Mouse (Mus musculus) midbrain, embryonic 13.5 days (tissue): ENCODE measurements around the gene Panx2. TPM values are rescaled to one million over a fixed set of nuclear protein-coding genes. Genes with fewer than 3 reads are reported as not detected.

Source experiments
- ATAC-seq: fragments of 200-750 bp; cut with Nextera tagmentation; 2 replicates; pipeline ENCODE4 v1.8.0; 2017; ENCODE audit warnings: mild to moderate bottlenecking, moderate TSS enrichment, moderate library complexity
- H3K27ac ChIP-seq: fragments of 300-500 bp; sonication (generic); 2 replicates; pipeline ENCODE4 v1.5.1; 2015; ENCODE audit warnings: inconsistent platforms, mild to moderate bottlenecking, moderate library complexity
- H3K27me3 ChIP-seq: fragments of 300-500 bp; sonication (generic); 2 replicates; pipeline ENCODE4 v1.6.1; 2015; ENCODE audit warnings: mild to moderate bottlenecking, inconsistent platforms
- H3K36me3 ChIP-seq: fragments of 300-500 bp; sonication (generic); 2 replicates; pipeline ENCODE4 v1.6.1; 2015; ENCODE audit warnings: mild to moderate bottlenecking, inconsistent platforms
- H3K4me1 ChIP-seq: fragments of 300-500 bp; sonication (generic); replicated peaks from 2 replicates; pipeline ENCODE4 v1.6.1; 2015; ENCODE audit warnings: inconsistent platforms
- H3K4me2 ChIP-seq: fragments of 300-500 bp; sonication (generic); replicated peaks from 2 replicates; pipeline ENCODE4 v1.6.1; 2015; ENCODE audit warnings: moderate library complexity, mild to moderate bottlenecking, inconsistent platforms
- H3K4me3 ChIP-seq: fragments of 300-500 bp; sonication (generic); replicated peaks from 2 replicates; pipeline ENCODE4 v1.5.1; 2015; ENCODE audit warnings: mild to moderate bottlenecking, inconsistent platforms
- H3K9ac ChIP-seq: fragments of 300-500 bp; sonication (generic); replicated peaks from 2 replicates; pipeline ENCODE4 v1.6.1; 2015; ENCODE audit warnings: mild to moderate bottlenecking, inconsistent platforms
- H3K9me3 ChIP-seq: fragments of 300-500 bp; sonication (generic); 2 replicates; pipeline ENCODE4 v1.6.1; 2016; ENCODE audit warnings: mild to moderate bottlenecking, inconsistent platforms
- WGBS: fragments of 180-500 bp; shearing (Covaris S2); methylation state at CpG from one replicate; pipeline ENCODE4 v1.1.7; 2015; 5-methylcytosine and 5-hydroxymethylcytosine counted together
- polyA plus RNA-seq: library from polyadenylated mRNA; unstranded; fragments of >200 nt; fragmentation: Nextera tagmentation; extraction: Ambion mirVana; gene quantifications from 2 replicates; pipeline ENCODE4 v1.2.1, GENCODE M21; 2015

Panx2 gene
- 4.1 and 4.5 TPM in 2 replicates for polyA plus RNA-seq

DNA sequence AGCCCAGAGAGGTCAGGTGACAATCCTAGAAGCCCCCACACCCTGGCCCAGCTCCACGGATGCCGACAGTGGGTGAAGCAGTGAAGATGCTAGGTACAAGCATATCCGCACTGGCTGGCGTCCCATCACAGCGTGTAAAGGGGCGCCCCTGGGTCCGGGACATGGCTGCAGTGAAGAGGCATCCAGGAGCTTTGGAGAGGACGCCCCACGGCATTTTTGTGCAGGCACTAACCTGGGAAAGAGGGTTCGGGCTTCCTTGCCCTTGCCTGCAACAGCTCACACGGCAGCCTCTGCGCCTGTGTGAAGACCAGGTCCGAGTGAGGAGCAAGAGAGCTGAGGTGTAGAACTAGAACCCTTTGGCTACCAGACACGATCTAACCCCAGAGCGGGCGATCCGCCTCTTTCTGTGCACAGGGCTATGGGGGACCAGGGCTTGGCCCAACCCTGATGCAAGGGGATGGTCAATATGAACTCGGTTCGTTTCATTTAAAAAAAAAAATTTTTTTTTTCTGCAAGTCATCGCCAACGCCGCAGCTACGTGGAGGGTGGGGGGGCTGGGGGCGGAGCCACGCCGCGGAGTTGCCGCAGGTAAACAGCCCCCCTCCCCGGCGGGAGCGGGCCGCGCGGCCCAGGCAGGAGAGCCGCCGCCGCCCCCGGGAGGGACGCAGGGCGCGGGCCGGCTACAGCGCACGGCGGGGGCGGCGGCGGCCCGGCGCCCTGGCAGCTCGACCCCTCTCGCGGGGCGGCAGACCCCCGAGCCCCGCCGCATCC, at the start of gene Panx2:
TSS of gene Panx2 (plus strand) at position 574 of the 771 bp plus-strand sequence.
- Histone ChIP-seq H3K4me2 (peak within 1 kb of the TSS; percentile 91), H3K4me1 (peaks cover 19% of the 10 kb centered on the region), H3K36me3 (no peaks in the 10 kb centered on the region), H3K27me3 (peaks cover 39% of the 10 kb centered on the region), H3K4me3 (peak within 1 kb of the TSS; percentile 70), H3K27ac (peak within 1 kb of the TSS; percentile 67), H3K9ac (peak within 1 kb of the TSS; percentile 83), H3K9me3 (no peaks in the 10 kb centered on the region)
- peak; percentile 62 for ATAC-seq
- 2% methylated on average over 29 of the region's 57 CpGs for WGBS

GRCm38 (mm10) chr15:89016722-89017121, 42.8 kb upstream of the Panx2 start:
- Histone ChIP-seq H3K4me1 (no peaks in the 10 kb centered on the region), H3K27me3 (no peaks in the 10 kb centered on the region), H3K4me3 (no peak overlapping the region), H3K4me2 (no peak overlapping the region), H3K36me3 (no peaks in the 10 kb centered on the region), H3K9me3 (no peaks in the 10 kb centered on the region), H3K9ac (no peak overlapping the region), H3K27ac (no peak overlapping the region)
- no peak for ATAC-seq
- 84% methylated on average over 3 of the region's 3 CpGs for WGBS

- H3K9ac ChIP-seq = no peak overlapping the region
- H3K4me2 ChIP-seq = no peak overlapping the region
- H3K4me1 ChIP-seq = no peaks in the 10 kb centered on the region
- no peak overlapping the region for H3K4me3 ChIP-seq
- ATAC-seq = no peak
- 83% methylated on average over 7 of the region's 7 CpGs for WGBS
- H3K27ac ChIP-seq = no peak overlapping the region
- no peaks in the 10 kb centered on the region for H3K27me3 ChIP-seq
- no peaks in the 10 kb centered on the region for H3K9me3 ChIP-seq
- no peaks in the 10 kb centered on the region for H3K36me3 ChIP-seq
These were observed 39.4 kb upstream of the Panx2 start for GRCm38 (mm10) chr15:89020085-89020484.

GRCm38 (mm10) chr15:89020492-89020891, 39.0 kb upstream of the Panx2 start:
- no peak for ATAC-seq

GRCm38 (mm10) chr15:89044381-89044780, 15.2 kb upstream of the Panx2 start:
- no peaks in the 10 kb centered on the region for H3K36me3 ChIP-seq
- no peaks in the 10 kb centered on the region for H3K4me1 ChIP-seq
- no peaks in the 10 kb centered on the region for H3K27me3 ChIP-seq
- H3K9ac ChIP-seq = no peak overlapping the region
- ATAC-seq = no peak
- H3K4me2 ChIP-seq = no peak overlapping the region
- WGBS = 79% methylated on average over 5 of the region's 5 CpGs
- H3K9me3 ChIP-seq = peaks cover 12% of the 10 kb centered on the region; the same call in 1 of the 2 replicates
- H3K4me3 ChIP-seq = no peak overlapping the region
- H3K27ac ChIP-seq = no peak overlapping the region

More at GRCm38 (mm10) chr15:89020492-89020891, 39.0 kb upstream of the Panx2 start:
- no peaks in the 10 kb centered on the region for H3K9me3 ChIP-seq
- no peak overlapping the region for H3K9ac ChIP-seq
- no peaks in the 10 kb centered on the region for H3K36me3 ChIP-seq
- no peaks in the 10 kb centered on the region for H3K4me1 ChIP-seq
- no peak overlapping the region for H3K4me2 ChIP-seq
- H3K27me3 ChIP-seq = no peaks in the 10 kb centered on the region
- no peak overlapping the region for H3K27ac ChIP-seq
- no peak overlapping the region for H3K4me3 ChIP-seq
- WGBS = 85% methylated on average over 7 of the region's 7 CpGs

DNA sequence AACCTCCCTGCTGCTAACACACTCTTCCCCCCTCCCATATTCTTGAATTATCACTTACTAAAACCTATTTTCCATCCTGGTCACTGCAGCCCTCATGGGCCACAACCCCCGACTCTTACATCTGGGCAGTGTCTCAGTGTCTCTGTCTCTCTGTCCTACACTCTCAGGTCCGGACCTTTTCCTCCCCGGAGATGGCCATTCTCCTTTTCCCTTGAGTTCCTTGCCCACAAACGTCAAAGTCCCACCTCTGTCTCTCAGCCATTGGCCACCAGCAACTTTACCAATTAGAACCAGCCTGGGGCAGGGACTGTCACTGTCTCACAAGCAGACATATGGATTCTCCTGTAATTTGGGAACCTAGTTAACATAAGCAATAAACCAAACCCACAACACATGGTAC, 13.2 kb upstream of the Panx2 start:
- no peak overlapping the region for H3K9ac ChIP-seq
- ATAC-seq = no peak
- H3K27me3 ChIP-seq = no peaks in the 10 kb centered on the region
- no peak overlapping the region for H3K4me2 ChIP-seq
- no peak overlapping the region for H3K27ac ChIP-seq
- H3K9me3 ChIP-seq = peaks cover 12% of the 10 kb centered on the region; the same call in 1 of the 2 replicates
- no peak overlapping the region for H3K4me3 ChIP-seq
- WGBS = 81% methylated on average over 4 of the region's 4 CpGs
- H3K36me3 ChIP-seq = no peaks in the 10 kb centered on the region
- no peaks in the 10 kb centered on the region for H3K4me1 ChIP-seq

- Histone ChIP-seq H3K4me2 (no peak overlapping the region), H3K36me3 (no peaks in the 10 kb centered on the region), H3K9me3 (no peaks in the 10 kb centered on the region), H3K27me3 (peaks cover 21% of the 10 kb centered on the region), H3K4me3 (no peak overlapping the region), H3K27ac (no peak overlapping the region), H3K9ac (no peak overlapping the region), H3K4me1 (peaks cover 5% of the 10 kb centered on the region)
- no peak for ATAC-seq
- WGBS = 92% methylated on average over 7 of the region's 7 CpGs
These were observed 4.9 kb upstream of the Panx2 start for GRCm38 (mm10) chr15:89054666-89055065.

DNA sequence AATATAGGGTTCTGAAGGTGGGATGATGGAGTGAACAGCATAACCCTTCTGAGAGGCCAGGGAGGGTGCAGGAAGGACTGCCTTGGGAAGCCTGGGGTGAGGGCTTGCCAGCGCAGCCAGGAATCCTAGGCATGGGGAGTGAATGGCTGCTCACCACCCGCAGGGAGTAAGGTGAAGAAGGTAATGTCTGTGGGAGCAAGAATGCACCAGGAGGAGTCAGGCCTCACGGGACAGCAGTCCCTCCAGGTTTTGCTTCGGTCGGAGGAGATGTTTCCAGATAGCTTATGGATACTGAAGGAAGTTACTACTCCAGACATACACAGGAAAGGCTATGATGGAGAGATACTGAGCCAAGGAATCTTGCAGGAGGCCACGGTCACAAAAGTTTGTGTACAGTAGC, 798 bp upstream of the Panx2 start:
- peak overlapping the region; percentile 83 for H3K9ac ChIP-seq
- no peak overlapping the region for H3K27ac ChIP-seq
- H3K4me2 ChIP-seq = peak overlapping the region; percentile 91
- peaks cover 39% of the 10 kb centered on the region for H3K27me3 ChIP-seq
- H3K9me3 ChIP-seq = no peaks in the 10 kb centered on the region
- no peaks in the 10 kb centered on the region for H3K36me3 ChIP-seq
- H3K4me3 ChIP-seq = peak overlapping the region; percentile 70
- no peak for ATAC-seq
- H3K4me1 ChIP-seq = peaks cover 19% of the 10 kb centered on the region
- 37% methylated on average over 6 of the region's 6 CpGs for WGBS

DNA sequence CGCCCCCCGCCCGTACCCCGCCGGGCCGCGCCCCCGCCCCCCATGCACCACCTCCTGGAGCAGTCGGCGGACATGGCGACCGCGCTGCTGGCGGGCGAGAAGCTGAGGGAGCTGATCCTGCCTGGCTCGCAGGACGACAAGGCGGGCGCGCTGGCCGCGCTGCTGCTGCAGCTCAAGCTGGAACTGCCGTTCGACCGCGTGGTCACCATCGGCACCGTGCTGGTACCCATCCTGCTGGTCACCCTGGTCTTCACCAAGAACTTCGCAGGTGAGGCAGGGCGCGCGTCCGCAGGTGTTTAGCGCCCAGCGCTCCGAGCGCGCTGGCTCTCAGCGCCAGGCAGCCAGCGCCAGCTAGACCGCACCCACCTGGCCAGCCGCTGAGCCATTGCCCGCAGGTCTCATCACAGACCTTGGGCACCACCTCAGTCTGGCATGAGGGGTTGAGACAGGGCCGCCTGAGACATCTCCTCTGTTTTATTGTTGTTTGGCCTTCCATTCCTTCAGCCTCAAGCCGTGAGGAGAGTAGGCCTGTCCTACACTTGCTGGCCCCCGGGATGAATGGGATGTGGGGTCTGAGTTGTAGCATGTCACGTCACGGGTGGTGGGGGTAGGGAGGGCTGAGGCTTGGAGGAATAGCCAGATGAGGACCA, 623 bp downstream of the Panx2 start:
- Histone ChIP-seq H3K4me2 (peak overlapping the region; percentile 91), H3K4me1 (peaks cover 19% of the 10 kb centered on the region), H3K27ac (peak overlapping the region; percentile 67), H3K9me3 (no peaks in the 10 kb centered on the region), H3K27me3 (peaks cover 43% of the 10 kb centered on the region), H3K9ac (peak overlapping the region; percentile 83), H3K4me3 (peak overlapping the region; percentile 70), H3K36me3 (no peaks in the 10 kb centered on the region)
- WGBS = 2% methylated on average over 31 of the region's 48 CpGs
- peak; percentile 70 for ATAC-seq

DNA sequence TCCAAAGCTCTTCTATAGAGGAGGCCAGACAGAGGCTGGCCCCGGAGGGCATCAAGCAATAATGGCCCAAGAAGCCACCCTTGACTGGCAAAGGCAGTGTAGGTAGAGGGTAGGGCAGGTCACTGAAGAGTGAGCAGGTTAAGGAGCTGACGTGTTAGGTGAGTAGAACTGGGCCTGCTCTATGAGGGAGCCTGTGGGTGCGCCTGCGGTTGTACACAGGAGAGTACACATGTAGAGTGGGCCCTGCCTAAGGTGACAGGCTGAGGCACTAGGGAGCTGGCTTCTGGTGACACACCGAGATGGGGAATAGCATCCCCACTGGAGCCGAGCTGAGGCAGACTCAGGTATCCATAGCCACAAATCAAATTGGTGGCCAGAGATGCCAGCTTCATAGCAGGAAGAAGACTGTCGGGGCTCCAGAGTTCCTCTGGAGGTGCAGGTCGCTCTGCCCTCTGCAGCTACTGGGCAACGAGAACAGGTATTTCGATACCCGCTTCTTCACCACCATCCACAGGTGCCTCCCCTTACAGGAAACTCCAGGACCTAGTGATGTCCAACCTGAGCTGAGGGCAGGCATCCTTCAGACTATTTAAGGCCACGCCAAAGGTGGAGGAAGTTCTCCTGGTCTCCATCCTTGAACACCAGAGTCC, 1.4 kb downstream of the Panx2 start:
- H3K27me3 ChIP-seq = peaks cover 51% of the 10 kb centered on the region
- peak overlapping the region; percentile 70 for H3K4me3 ChIP-seq
- WGBS = 88% methylated on average over 12 of the region's 12 CpGs
- H3K9ac ChIP-seq = peak overlapping the region; percentile 83
- peaks cover 19% of the 10 kb centered on the region for H3K4me1 ChIP-seq
- no peaks in the 10 kb centered on the region for H3K9me3 ChIP-seq
- 0 out of 2 replicates have a peak, but pooled peaks have one; percentile 7 for ATAC-seq
- H3K27ac ChIP-seq = no peak overlapping the region
- H3K4me2 ChIP-seq = peak overlapping the region; percentile 91
- no peaks in the 10 kb centered on the region for H3K36me3 ChIP-seq

- Histone ChIP-seq H3K27ac (no peak overlapping the region), H3K4me1 (peaks cover 19% of the 10 kb centered on the region), H3K27me3 (peaks cover 57% of the 10 kb centered on the region), H3K9ac (no peak overlapping the region), H3K4me3 (no peak overlapping the region), H3K9me3 (no peaks in the 10 kb centered on the region), H3K4me2 (no peak overlapping the region), H3K36me3 (no peaks in the 10 kb centered on the region)
- no peak for ATAC-seq
- WGBS = 80% methylated on average over 6 of the region's 6 CpGs
These were observed 2.4 kb downstream of the Panx2 start for GRCm38 (mm10) chr15:89061761-89062517.
